Mouse (Mus musculus): ENCODE data around the gene Btnl10. TPM values are rescaled to one million over a fixed set of nuclear protein-coding genes. Genes with fewer than 3 reads are reported as not detected.

Btnl10 gene
- polyA plus RNA-seq, 1 experiment: not detected

- H3K27ac ChIP-seq (ENCODE audit: insufficient read depth, low read depth, low read length): no peak overlapping the region
- TF ChIP-seq CTCF (IDR thresholded peaks at IDR 0.05; ENCODE audit: extremely low read depth, insufficient read length, insufficient replicate concordance, low read depth, low read length): no peak
- no peak for TF ChIP-seq POLR2A (IDR thresholded peaks at IDR 0.05; ENCODE audit: low read depth, low read length)
- peaks cover 2% of the 10 kb centered on the region; the same call in 1 of the 2 replicates for H3K36me3 ChIP-seq (ENCODE audit: control insufficient read depth, insufficient read depth, low read length)
- H3K27me3 ChIP-seq (ENCODE audit: control insufficient read depth, insufficient read depth, low read length): no peaks in the 10 kb centered on the region
- H3K4me3 ChIP-seq (ENCODE audit: low read depth, low read length): no peak overlapping the region
- H3K4me1 ChIP-seq (ENCODE audit: control insufficient read depth, insufficient read depth, insufficient read length, low read length): peaks cover 7% of the 10 kb centered on the region
- WGBS: 89% methylated on average over 6 of the region's 6 CpGs
Observed at GRCm38 (mm10) chr11:58958536-58958935, 40.8 kb downstream of the Btnl10 start.

- no peak for TF ChIP-seq CTCF (IDR thresholded peaks at IDR 0.05; ENCODE audit: extremely low read depth, insufficient read length, insufficient replicate concordance, low read depth, low read length)
- TF ChIP-seq POLR2A (IDR thresholded peaks at IDR 0.05; ENCODE audit: low read depth, low read length): no peak
- H3K27ac ChIP-seq (ENCODE audit: insufficient read depth, low read depth, low read length): no peak overlapping the region; the same call in 1 of the 2 replicates
- H3K27me3 ChIP-seq (ENCODE audit: control insufficient read depth, insufficient read depth, low read length): no peaks in the 10 kb centered on the region
- H3K4me1 ChIP-seq (ENCODE audit: control insufficient read depth, insufficient read depth, insufficient read length, low read length): peaks cover 4% of the 10 kb centered on the region
- H3K36me3 ChIP-seq (ENCODE audit: control insufficient read depth, insufficient read depth, low read length): peaks cover 2% of the 10 kb centered on the region; the same call in 1 of the 2 replicates
- peak overlapping the region; percentile 60; the same call in 1 of the 2 replicates for H3K4me3 ChIP-seq (ENCODE audit: low read depth, low read length)
- 25% methylated on average over 15 of the region's 15 CpGs for WGBS
Observed at GRCm38 (mm10) chr11:58959186-58959825, 41.6 kb downstream of the Btnl10 start.

GRCm38 (mm10) chr11:58959921-58960465 lies 42.3 kb downstream of the Btnl10 start:
- under 1% methylated on average over 40 of the region's 40 CpGs for WGBS
- TF ChIP-seq POLR2A (IDR thresholded peaks at IDR 0.05; ENCODE audit: low read depth, low read length): no peak
- peak; percentile 6; the same call in 1 of the 2 replicates for TF ChIP-seq CTCF (IDR thresholded peaks at IDR 0.05; ENCODE audit: extremely low read depth, insufficient read length, insufficient replicate concordance, low read depth, low read length)
- H3K27me3 ChIP-seq (ENCODE audit: control insufficient read depth, insufficient read depth, low read length): no peaks in the 10 kb centered on the region
- H3K27ac ChIP-seq (ENCODE audit: insufficient read depth, low read depth, low read length): no peak overlapping the region
- peak overlapping the region; percentile 60 for H3K4me3 ChIP-seq (ENCODE audit: low read depth, low read length)
- H3K36me3 ChIP-seq (ENCODE audit: control insufficient read depth, insufficient read depth, low read length): peaks cover 2% of the 10 kb centered on the region; the same call in 1 of the 2 replicates
- peaks cover 4% of the 10 kb centered on the region for H3K4me1 ChIP-seq (ENCODE audit: control insufficient read depth, insufficient read depth, insufficient read length, low read length)

- H3K36me3 ChIP-seq (ENCODE audit: control insufficient read depth, insufficient read depth, low read length): peaks cover 2% of the 10 kb centered on the region; the same call in 1 of the 2 replicates
- H3K4me1 ChIP-seq (ENCODE audit: control insufficient read depth, insufficient read depth, insufficient read length, low read length): peaks cover 9% of the 10 kb centered on the region
- no peak overlapping the region for H3K27ac ChIP-seq (ENCODE audit: insufficient read depth, low read depth, low read length)
- H3K27me3 ChIP-seq (ENCODE audit: control insufficient read depth, insufficient read depth, low read length): no peaks in the 10 kb centered on the region
- no peak overlapping the region for H3K4me3 ChIP-seq (ENCODE audit: low read depth, low read length)
- TF ChIP-seq CTCF (IDR thresholded peaks at IDR 0.05; ENCODE audit: extremely low read depth, insufficient read length, insufficient replicate concordance, low read depth, low read length) (no peak), POLR2A (IDR thresholded peaks at IDR 0.05; ENCODE audit: low read depth, low read length) (no peak)
- WGBS: 79% methylated on average over 50 of the region's 50 CpGs
Observed at GRCm38 (mm10) chr11:58961364-58962177, 43.9 kb downstream of the Btnl10 start.

GRCm38 (mm10) chr11:58963543-58963942 lies 45.8 kb downstream of the Btnl10 start:
- WGBS: 22% methylated on average over 17 of the region's 17 CpGs
- H3K27ac ChIP-seq (ENCODE audit: insufficient read depth, low read depth, low read length): no peak overlapping the region

GRCm38 (mm10) chr11:58964216-58964615 lies 46.5 kb downstream of the Btnl10 start:
- 83% methylated on average over 7 of the region's 7 CpGs for WGBS
- H3K27me3 ChIP-seq (ENCODE audit: control insufficient read depth, insufficient read depth, low read length): no peaks in the 10 kb centered on the region
- H3K36me3 ChIP-seq (ENCODE audit: control insufficient read depth, insufficient read depth, low read length): no peaks in the 10 kb centered on the region
- no peak overlapping the region for H3K4me3 ChIP-seq (ENCODE audit: low read depth, low read length)
- TF ChIP-seq CTCF (IDR thresholded peaks at IDR 0.05; ENCODE audit: extremely low read depth, insufficient read length, insufficient replicate concordance, low read depth, low read length) (no peak), POLR2A (IDR thresholded peaks at IDR 0.05; ENCODE audit: low read depth, low read length) (no peak)
- peaks cover 7% of the 10 kb centered on the region for H3K4me1 ChIP-seq (ENCODE audit: control insufficient read depth, insufficient read depth, insufficient read length, low read length)
- H3K27ac ChIP-seq (ENCODE audit: insufficient read depth, low read depth, low read length): no peak overlapping the region

More at GRCm38 (mm10) chr11:58963543-58963942, 45.8 kb downstream of the Btnl10 start:
- no peaks in the 10 kb centered on the region for H3K36me3 ChIP-seq (ENCODE audit: control insufficient read depth, insufficient read depth, low read length)
- H3K4me1 ChIP-seq (ENCODE audit: control insufficient read depth, insufficient read depth, insufficient read length, low read length): peaks cover 7% of the 10 kb centered on the region
- no peaks in the 10 kb centered on the region for H3K27me3 ChIP-seq (ENCODE audit: control insufficient read depth, insufficient read depth, low read length)
- no peak for TF ChIP-seq CTCF (IDR thresholded peaks at IDR 0.05; ENCODE audit: extremely low read depth, insufficient read length, insufficient replicate concordance, low read depth, low read length)
- H3K4me3 ChIP-seq (ENCODE audit: low read depth, low read length): no peak overlapping the region
